Mouse (Mus musculus) effector memory CD4-positive, alpha-beta T cell, adult 5 months (primary cell): ENCODE data around the gene Spin2f. TPM values are rescaled to one million over a fixed set of nuclear protein-coding genes. Genes with fewer than 3 reads are reported as not detected.

Experiments
- polyA plus RNA-seq: library from polyadenylated mRNA; unstranded; fragments of 100-300 nt; shearing (Covaris generic); gene quantifications from one replicate; pipeline ENCODE4 v1.2.1, GENCODE M21; 2017

Gene Spin2f
- not detected for polyA plus RNA-seq

DNA sequence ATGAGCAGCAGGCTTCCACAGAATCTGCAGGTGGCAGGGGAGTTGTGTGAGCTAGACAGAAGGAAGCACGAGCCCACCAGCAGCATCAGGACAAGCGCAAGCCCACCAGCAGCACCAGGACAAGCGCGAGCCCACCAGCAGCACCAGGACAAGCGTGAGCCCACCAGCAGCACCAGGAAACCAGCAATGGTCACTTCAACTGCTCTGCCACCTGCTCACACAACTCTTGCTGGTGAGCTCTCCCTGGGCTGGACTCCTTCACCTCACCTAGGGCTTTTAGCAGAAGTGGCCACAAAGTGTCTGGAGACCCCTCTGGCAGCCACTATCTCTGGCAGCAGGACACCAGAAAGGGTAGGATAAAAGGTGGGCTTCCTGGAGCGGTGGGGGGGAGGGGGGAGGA, at the start of gene Spin2f:
Gene Spin2f (plus strand): TSS at position 301 of the 400 bp plus-strand sequence.

Other genes with a start within 250 kb of the Spin2f start
- not detected for gene Btbd35f29, start 136.2 kb upstream of the Spin2f start, polyA plus RNA-seq
- gene Btbd35f26, start 82.6 kb downstream of the Spin2f start, polyA plus RNA-seq, result not detected
- not detected for gene Btbd35f19, start 130.0 kb downstream of the Spin2f start, polyA plus RNA-seq